Mouse (Mus musculus) stomach, postnatal 0 days (tissue): ENCODE data around the gene Mageh1. TPM values are rescaled to one million over a fixed set of nuclear protein-coding genes. Genes with fewer than 3 reads are reported as not detected.
"Not testable (repeated sequence)": the region's sequence is repeated elsewhere in the genome, so short reads cannot be mapped to it uniquely, and the experiment has no call there.

ENCODE experiments used
- ATAC-seq: fragments of 200-750 bp; cut with Nextera tagmentation; 2 replicates; pipeline ENCODE4 v1.8.0; 2017; ENCODE audit not compliant: low FRiP score, low TSS enrichment
- DNase-seq: peaks from one replicate; pipeline ENCODE4 v3.0.0-alpha.2; 2016; ENCODE audit warnings: low spot score
- H3K27ac ChIP-seq: fragments of 300-500 bp; sonication (generic); replicated peaks from 2 replicates; pipeline ENCODE4 v1.5.1; 2014; ENCODE audit warnings: mild to moderate bottlenecking, control low read depth
- H3K27me3 ChIP-seq: fragments of 300-500 bp; sonication (generic); 2 replicates; pipeline ENCODE4 v1.6.1; 2014; ENCODE audit warnings: low read length; ENCODE audit not compliant: control insufficient read depth, insufficient read depth
- H3K36me3 ChIP-seq: fragments of 300-500 bp; sonication (generic); 2 replicates; pipeline ENCODE4 v1.6.1; 2014; ENCODE audit warnings: low read length, mixed read lengths; ENCODE audit not compliant: control insufficient read depth, insufficient read depth
- H3K4me1 ChIP-seq: fragments of 300-500 bp; sonication (generic); replicated peaks from 2 replicates; pipeline ENCODE4 v1.6.1; 2014; ENCODE audit warnings: antibody characterized with exemption; ENCODE audit not compliant: control insufficient read depth, insufficient read depth
- H3K4me2 ChIP-seq: fragments of 300-500 bp; sonication (generic); replicated peaks from 2 replicates; pipeline ENCODE4 v1.6.1; 2014; ENCODE audit warnings: low read depth, mild to moderate bottlenecking, control low read depth, moderate library complexity
- H3K4me3 ChIP-seq: fragments of 300-500 bp; sonication (generic); 2 replicates; pipeline ENCODE4 v1.5.1; 2014; ENCODE audit warnings: low read depth, low read length, control low read depth
- H3K9ac ChIP-seq: fragments of 300-500 bp; sonication (generic); 2 replicates; pipeline ENCODE4 v1.6.1; 2014; ENCODE audit warnings: mild to moderate bottlenecking, low read length, control low read depth, mixed read lengths
- H3K9me3 ChIP-seq: fragments of 300-500 bp; sonication (generic); 2 replicates; pipeline ENCODE4 v1.6.1; 2016; ENCODE audit warnings: low read length; ENCODE audit not compliant: control insufficient read depth
- CTCF ChIP-seq: IDR thresholded peaks from 2 replicates; pipeline ENCODE4 v1.5.1; 2016; ENCODE audit warnings: antibody characterized with exemption, low read depth, mild to moderate bottlenecking, moderate library complexity
- EP300 ChIP-seq: optimal IDR thresholded peaks from 2 replicates; pipeline ENCODE3; 2016; ENCODE audit warnings: antibody characterized with exemption
- WGBS: fragments of 180-500 bp; shearing (Covaris S2); extraction: QIAGEN DNeasy Blood & Tissue Kit; methylation state at CpG from one replicate; pipeline ENCODE4 v1.1.7; 2014; 5-methylcytosine and 5-hydroxymethylcytosine counted together
- polyA plus RNA-seq: library from polyadenylated mRNA; unstranded; fragments of >200 nt; fragmentation: Nextera tagmentation; extraction: Ambion mirVana; gene quantifications from 2 replicates; pipeline ENCODE4 v1.2.1, GENCODE M21; 2015

The Mageh1 gene
- 28.4 and 31.9 TPM in 2 replicates for polyA plus RNA-seq

- H3K4me3 ChIP-seq, result peak within 1 kb of the TSS; percentile 49
- ATAC-seq (peak; percentile 95), DNase-seq (peak; percentile 82)
- 14% methylated on average over 47 of the region's 49 CpGs for WGBS
- no peaks in the 10 kb centered on the region for H3K4me1 ChIP-seq
- peak within 1 kb of the TSS; percentile 74 for H3K27ac ChIP-seq
- H3K9ac ChIP-seq, result peak within 1 kb of the TSS; percentile 62
- no peaks in the 10 kb centered on the region for H3K36me3 ChIP-seq
- no peaks in the 10 kb centered on the region for H3K27me3 ChIP-seq
- no peaks in the 10 kb centered on the region for H3K9me3 ChIP-seq
- peak within 1 kb of the TSS; percentile 63 for H3K4me2 ChIP-seq
- TF ChIP-seq EP300 (no peak), CTCF (peak; percentile 48)
Measured at GRCm38 (mm10) chrX:153037087-153037971, at the start of gene Mageh1. TSS of gene Mageh1 (minus strand) at chrX:153037575.

DNA sequence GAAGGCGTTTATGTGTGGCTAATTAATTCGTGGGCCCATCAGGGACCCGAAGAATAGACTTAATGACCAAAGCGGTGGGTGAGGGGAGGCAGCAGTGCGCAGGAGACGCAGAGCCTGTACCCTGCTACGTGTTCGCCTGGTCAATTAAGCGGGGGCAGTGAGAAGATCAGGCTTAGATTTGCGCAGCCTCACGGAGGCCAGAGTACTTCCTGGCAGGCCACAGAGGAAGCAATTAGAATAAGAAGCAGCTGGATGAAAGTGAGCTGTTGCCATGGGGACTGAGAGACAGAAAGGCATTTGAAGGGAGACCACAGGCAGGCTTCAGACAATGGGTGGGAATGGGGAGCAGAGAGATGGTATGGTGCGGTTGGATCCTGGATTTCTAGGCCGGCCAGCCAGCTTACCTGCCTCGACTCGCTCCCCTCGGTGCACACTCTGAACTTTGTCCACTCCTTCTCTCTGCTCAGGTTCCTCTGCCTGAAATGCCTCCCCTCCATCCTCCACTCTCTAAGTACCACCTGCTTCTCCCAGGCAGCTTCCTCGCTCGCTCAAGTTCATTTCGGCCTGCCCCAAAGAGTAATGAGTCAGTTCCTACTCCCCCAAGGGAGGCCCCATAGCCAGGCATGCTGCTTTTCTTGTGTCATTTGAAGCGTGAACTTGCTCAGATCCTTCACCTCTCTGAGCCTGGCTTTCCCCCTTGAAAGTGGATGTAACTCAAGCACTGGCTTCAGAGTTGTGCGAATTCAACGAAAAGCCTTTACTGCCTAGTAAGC is 783 bp upstream of the Mageh1 start:
- H3K9me3 ChIP-seq, H3K4me1 ChIP-seq, H3K27me3 ChIP-seq, DNase-seq, H3K27ac ChIP-seq, H3K36me3 ChIP-seq, H3K9ac ChIP-seq, H3K4me3 ChIP-seq: not testable (repeated sequence)
- WGBS, result 23% methylated on average over 6 of the region's 22 CpGs
- peak; percentile 71 for ATAC-seq
- H3K4me2 ChIP-seq, result peak overlapping the region; percentile 63

DNA sequence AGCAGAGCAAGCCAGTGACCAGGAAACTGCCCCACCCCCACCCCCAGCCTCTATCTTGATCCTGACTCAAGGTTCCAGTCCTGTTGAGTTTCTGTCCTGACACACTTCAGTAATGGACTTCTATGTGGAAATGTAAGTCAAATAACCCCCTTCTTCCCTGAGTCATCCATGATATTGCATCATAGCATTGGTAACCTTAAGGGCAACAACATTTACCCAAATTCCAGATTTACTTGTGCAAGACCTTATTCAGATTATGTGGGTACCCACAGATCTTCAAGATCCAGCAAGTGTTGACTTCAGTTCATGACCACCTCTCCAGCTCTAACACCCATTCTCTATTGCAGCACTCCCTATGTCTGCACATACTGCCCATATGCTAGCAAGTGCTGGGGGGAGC is 5.8 kb downstream of the Mageh1 start:
- not testable (repeated sequence) for ATAC-seq, H3K4me2 ChIP-seq, H3K9me3 ChIP-seq, H3K27me3 ChIP-seq, DNase-seq, H3K36me3 ChIP-seq, H3K4me1 ChIP-seq, H3K27ac ChIP-seq, H3K9ac ChIP-seq, H3K4me3 ChIP-seq

DNA sequence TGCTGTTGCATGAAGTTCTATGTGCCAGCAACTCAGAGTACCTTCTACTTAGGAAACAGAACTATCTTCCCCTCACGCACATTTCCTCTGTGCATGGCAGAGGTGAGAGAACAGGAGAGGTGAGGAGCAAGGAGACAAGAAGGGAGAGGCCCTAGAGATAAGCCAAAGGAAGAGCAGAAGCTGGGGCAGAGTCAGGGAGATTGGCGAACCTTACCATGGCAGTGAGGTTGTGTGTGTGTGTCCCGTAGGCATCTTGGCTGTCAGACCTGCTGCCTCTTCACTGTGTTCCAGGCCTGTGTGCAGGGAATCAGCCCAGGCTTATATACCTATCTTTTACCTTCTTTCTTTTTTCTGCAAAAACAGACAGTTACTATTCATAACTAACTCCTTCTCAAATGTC is 11.7 kb downstream of the Mageh1 start:
- not testable (repeated sequence) for ATAC-seq, H3K9ac ChIP-seq, H3K27ac ChIP-seq, H3K4me3 ChIP-seq, H3K4me1 ChIP-seq, H3K9me3 ChIP-seq, DNase-seq, H3K27me3 ChIP-seq, H3K36me3 ChIP-seq, H3K4me2 ChIP-seq
- 82% methylated on average over 2 of the region's 3 CpGs for WGBS

DNA sequence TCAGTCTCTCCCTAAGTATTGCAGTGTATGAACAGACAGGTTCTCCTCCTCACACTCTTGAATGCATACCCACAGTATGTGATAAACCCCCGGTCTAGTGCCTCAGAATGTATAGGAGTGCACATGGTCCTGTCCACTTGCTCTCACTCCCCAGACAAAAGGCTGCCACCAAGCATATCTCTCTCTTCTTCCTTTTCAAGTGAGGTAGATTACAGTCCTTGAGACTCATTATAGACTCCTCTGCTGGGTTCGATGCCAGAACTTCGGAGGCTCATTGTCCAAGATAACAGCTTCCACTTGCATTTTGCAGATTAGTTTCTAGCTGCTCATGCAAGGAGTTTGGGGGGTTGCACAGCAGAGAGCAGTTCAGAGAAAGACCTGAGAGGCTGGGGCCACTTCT is 12.1 kb downstream of the Mageh1 start:
- WGBS, result no CpG with 5 or more reads among the region's 3 CpGs
- not testable (repeated sequence) for DNase-seq, H3K4me2 ChIP-seq, H3K36me3 ChIP-seq, ATAC-seq, H3K4me3 ChIP-seq, H3K27ac ChIP-seq, H3K9ac ChIP-seq, H3K4me1 ChIP-seq, H3K27me3 ChIP-seq, H3K9me3 ChIP-seq

DNA sequence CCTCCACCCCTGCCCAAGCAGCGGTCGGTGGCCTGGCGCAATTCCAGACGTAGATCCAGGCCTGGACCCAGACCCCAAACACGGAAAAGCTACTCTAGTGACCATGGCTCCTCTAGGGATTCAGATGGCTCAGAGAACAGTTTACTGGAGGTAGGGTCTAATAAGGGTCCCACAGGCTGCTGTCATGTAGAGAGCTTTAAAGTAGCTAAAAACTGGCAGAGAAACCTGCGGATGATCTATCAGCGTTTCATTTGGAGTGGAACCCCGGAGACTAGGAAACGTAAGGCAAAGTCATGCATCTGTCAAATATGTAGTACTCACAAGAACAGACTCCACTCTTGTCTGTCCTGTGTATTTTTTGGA is 29.7 kb downstream of the Mageh1 start:
- no peak for TF ChIP-seq CTCF
- no peak for TF ChIP-seq EP300
- Histone ChIP-seq H3K9me3 (no peaks in the 10 kb centered on the region), H3K27ac (no peak overlapping the region), H3K4me3 (peak overlapping the region; percentile 49), H3K4me1 (no peaks in the 10 kb centered on the region), H3K9ac (peak overlapping the region; percentile 23; the same call in 1 of the 2 replicates), H3K27me3 (no peaks in the 10 kb centered on the region), H3K36me3 (no peaks in the 10 kb centered on the region), H3K4me2 (peak overlapping the region; percentile 63)
- no peak for DNase-seq
- 20% methylated on average over 9 of the region's 9 CpGs for WGBS
- ATAC-seq, result no peak
